Mouse (Mus musculus) heart, embryonic 14.5 days (tissue): ENCODE measurements around the gene Ccnyl1. TPM values are rescaled to one million over a fixed set of nuclear protein-coding genes. Genes with fewer than 3 reads are reported as not detected.

Experiments used
- ATAC-seq: fragments of 200-750 bp; cut with Nextera tagmentation; 2 replicates; pipeline ENCODE4 v1.8.0; 2017; ENCODE audit warnings: low read depth, moderate TSS enrichment; ENCODE audit not compliant: insufficient number of reproducible peaks, insufficient read depth, low FRiP score
- H3K27ac ChIP-seq, 2 experiments: fragments of 200-500 bp in 1 of 2; fragments of 300-500 bp in 1 of 2; sonication (generic) in 1 of 2; replicated peaks in 1 of 2; 2 replicates each; pipeline ENCODE4 v1.5.1; 2012 to 2014; ENCODE audit warnings: low read depth in 2 of 2, low read length in 2 of 2, control low read depth in 1 of 2, mild to moderate bottlenecking in 1 of 2, mixed read lengths in 1 of 2; ENCODE audit not compliant: control insufficient read depth in 1 of 2, insufficient read depth in 1 of 2
- H3K27me3 ChIP-seq: fragments of 300-500 bp; sonication (generic); 2 replicates; pipeline ENCODE4 v1.6.1; 2014; ENCODE audit warnings: mild to moderate bottlenecking, low read length, control low read depth; ENCODE audit not compliant: control insufficient read depth, insufficient read depth
- H3K36me3 ChIP-seq: fragments of 300-500 bp; sonication (generic); 2 replicates; pipeline ENCODE4 v1.6.1; 2014; ENCODE audit warnings: mild to moderate bottlenecking, control low read depth, low read length, mixed read lengths; ENCODE audit not compliant: control insufficient read depth, insufficient read depth
- H3K4me1 ChIP-seq, 2 experiments: fragments of 200-500 bp in 1 of 2; fragments of 300-500 bp in 1 of 2; sonication (generic) in 1 of 2; 2 replicates each; pipeline ENCODE4 v1.6.1; 2012 to 2014; ENCODE audit warnings: low read length in 2 of 2, control low read depth in 1 of 2, mixed read lengths in 1 of 2; ENCODE audit not compliant: control insufficient read depth in 2 of 2, insufficient read depth in 2 of 2
- H3K4me2 ChIP-seq: fragments of 300-500 bp; sonication (generic); 2 replicates; pipeline ENCODE4 v1.6.1; 2014; ENCODE audit warnings: mild to moderate bottlenecking, low read length
- H3K4me3 ChIP-seq, 2 experiments: fragments of 200-500 bp in 1 of 2; fragments of 300-500 bp in 1 of 2; sonication (generic) in 1 of 2; 2 replicates each; pipeline ENCODE4 v1.5.1; 2012 to 2014; ENCODE audit warnings: low read length in 2 of 2, mild to moderate bottlenecking in 2 of 2, control low read depth in 1 of 2, low read depth in 1 of 2, moderate library complexity in 1 of 2; ENCODE audit not compliant: control insufficient read depth in 1 of 2, insufficient read depth in 1 of 2
- H3K9ac ChIP-seq: fragments of 300-500 bp; sonication (generic); 2 replicates; pipeline ENCODE4 v1.6.1; 2014; ENCODE audit warnings: mild to moderate bottlenecking, low read length
- H3K9me3 ChIP-seq: fragments of 300-500 bp; sonication (generic); 2 replicates; pipeline ENCODE4 v1.6.1; 2016; ENCODE audit warnings: low read length, control low read depth; ENCODE audit not compliant: control insufficient read depth
- WGBS: fragments of 180-500 bp; shearing (Covaris S2); extraction: QIAGEN DNeasy Blood & Tissue Kit; methylation state at CpG from one replicate; pipeline ENCODE4 v1.1.7; 2014; 5-methylcytosine and 5-hydroxymethylcytosine counted together
- polyA plus RNA-seq: library from polyadenylated mRNA; unstranded; fragments of >200 nt; fragmentation: Nextera tagmentation; extraction: Ambion mirVana; gene quantifications from 2 replicates; pipeline ENCODE4 v1.2.1, GENCODE M21; 2014

Ccnyl1 gene
- polyA plus RNA-seq, 1 experiment from 2014 or later: 6.7 TPM

- H3K36me3 ChIP-seq: peaks cover 38% of the 10 kb centered on the region
- no peak for ATAC-seq
- 0 out of 4 replicates have a peak, but pooled peaks cover 0 to 4% of the 10 kb centered on the region in 2 experiments for H3K4me1 ChIP-seq
- no peaks in the 10 kb centered on the region for H3K9me3 ChIP-seq
- no peak overlapping the region for H3K27ac ChIP-seq
- H3K4me3 ChIP-seq: no peak overlapping the region
- no peaks in the 10 kb centered on the region for H3K27me3 ChIP-seq
- WGBS: 41% methylated on average over 3 of the region's 3 CpGs
- H3K4me2 ChIP-seq: no peak overlapping the region
- no peak overlapping the region for H3K9ac ChIP-seq
Observed at GRCm38 (mm10) chr1:64701780-64702179, 11.5 kb downstream of the Ccnyl1 start.

GRCm38 (mm10) chr1:64705230-64705629 is 15.0 kb downstream of the Ccnyl1 start:
- no peak overlapping the region for H3K4me2 ChIP-seq
- H3K9me3 ChIP-seq: no peaks in the 10 kb centered on the region
- H3K4me3 ChIP-seq: no peak overlapping the region
- H3K27ac ChIP-seq: no peak overlapping the region
- peaks cover 55% of the 10 kb centered on the region for H3K36me3 ChIP-seq
- H3K27me3 ChIP-seq: no peaks in the 10 kb centered on the region
- no peak overlapping the region for H3K9ac ChIP-seq
- 0 out of 4 replicates have a peak, but pooled peaks cover 0 to 4% of the 10 kb centered on the region in 2 experiments for H3K4me1 ChIP-seq
- no peak for ATAC-seq
- WGBS: 40% methylated on average over 6 of the region's 6 CpGs

- H3K4me1 ChIP-seq: 0 out of 4 replicates have a peak, but pooled peaks cover 0 to 2% of the 10 kb centered on the region in 2 experiments
- no peak for ATAC-seq
- H3K27ac ChIP-seq: no peak overlapping the region
- H3K27me3 ChIP-seq: no peaks in the 10 kb centered on the region
- H3K4me3 ChIP-seq: no peak overlapping the region
- H3K36me3 ChIP-seq: peaks cover 49% of the 10 kb centered on the region
- no peak overlapping the region for H3K4me2 ChIP-seq
- 77% methylated on average over 2 of the region's 2 CpGs for WGBS
- no peaks in the 10 kb centered on the region for H3K9me3 ChIP-seq
- no peak overlapping the region for H3K9ac ChIP-seq
Observed at GRCm38 (mm10) chr1:64706610-64707009, 16.4 kb downstream of the Ccnyl1 start.

GRCm38 (mm10) chr1:64709891-64710290 is 19.6 kb downstream of the Ccnyl1 start:
- Histone ChIP-seq H3K36me3 (peaks cover 40% of the 10 kb centered on the region), H3K4me2 (no peak overlapping the region), H3K4me1 (peaks cover 0 to under 1% of the 10 kb centered on the region in 2 experiments; a peak in 1 of 4 replicates), H3K9ac (no peak overlapping the region), H3K27ac (no peak overlapping the region), H3K9me3 (no peaks in the 10 kb centered on the region), H3K27me3 (no peaks in the 10 kb centered on the region), H3K4me3 (no peak overlapping the region)
- 14% methylated on average over 2 of the region's 2 CpGs for WGBS
- no peak for ATAC-seq

GRCm38 (mm10) chr1:64712006-64712760 is 21.9 kb downstream of the Ccnyl1 start:
- ATAC-seq: no peak
- 83% methylated on average over 14 of the region's 14 CpGs for WGBS
- Histone ChIP-seq H3K4me2 (no peak overlapping the region), H3K27me3 (no peaks in the 10 kb centered on the region), H3K9ac (no peak overlapping the region), H3K36me3 (peaks cover 35% of the 10 kb centered on the region), H3K27ac (no peak overlapping the region), H3K4me1 (peaks cover 6 to 20% of the 10 kb centered on the region in 2 experiments), H3K9me3 (no peaks in the 10 kb centered on the region), H3K4me3 (no peak overlapping the region)

GRCm38 (mm10) chr1:64715458-64715857 is 25.2 kb downstream of the Ccnyl1 start:
- Histone ChIP-seq H3K36me3 (peaks cover 38% of the 10 kb centered on the region), H3K9ac (no peak overlapping the region), H3K27me3 (no peaks in the 10 kb centered on the region), H3K4me1 (peaks cover 6 to 27% of the 10 kb centered on the region in 2 experiments), H3K27ac (peak overlapping the region in 1 of 2 experiments; percentile 4; a peak in 1 of 4 replicates), H3K9me3 (no peaks in the 10 kb centered on the region), H3K4me3 (no peak overlapping the region), H3K4me2 (no peak overlapping the region)
- WGBS: 30% methylated on average over 2 of the region's 2 CpGs
- no peak for ATAC-seq

- no peak overlapping the region for H3K4me2 ChIP-seq
- no peak for ATAC-seq
- WGBS: 54% methylated on average over 7 of the region's 7 CpGs
Observed at GRCm38 (mm10) chr1:64716589-64717304, 26.5 kb downstream of the Ccnyl1 start.

More at GRCm38 (mm10) chr1:64716589-64717304, 26.5 kb downstream of the Ccnyl1 start:
- no peak overlapping the region for H3K4me3 ChIP-seq
- H3K27ac ChIP-seq: peak overlapping the region in 1 of 2 experiments; percentile 53; a peak in 3 of 4 replicates
- H3K9me3 ChIP-seq: no peaks in the 10 kb centered on the region
- H3K36me3 ChIP-seq: peaks cover 48% of the 10 kb centered on the region
- no peak overlapping the region for H3K9ac ChIP-seq
- H3K4me1 ChIP-seq: peaks cover 6 to 30% of the 10 kb centered on the region in 2 experiments
- no peaks in the 10 kb centered on the region for H3K27me3 ChIP-seq
